Mouse (Mus musculus) ovary, adult 18-20 months (tissue): ENCODE data around the gene Hyal2.

Experiments
- DNase-seq: peaks from one replicate; pipeline ENCODE4 v3.0.0; 2022; ENCODE audit warnings: low spot score, mixed read lengths

The Hyal2 gene

GRCm38 (mm10) chr9:107567702-107568319 lies at the start of gene Hyal2:
Gene Hyal2, plus strand, starts transcription at chr9:107567945.
- no peak for DNase-seq

- no peak for DNase-seq
These were observed 47.4 kb upstream of the Hyal2 start for GRCm38 (mm10) chr9:107520331-107520730.

GRCm38 (mm10) chr9:107521190-107521589 lies 46.6 kb upstream of the Hyal2 start:
- DNase-seq: no peak

GRCm38 (mm10) chr9:107521711-107522399 lies 45.9 kb upstream of the Hyal2 start:
- DNase-seq: peak; percentile 68

GRCm38 (mm10) chr9:107522400-107522711 lies 45.4 kb upstream of the Hyal2 start:
- DNase-seq: no peak

- DNase-seq: peak; percentile 70
These were observed 41.3 kb upstream of the Hyal2 start for GRCm38 (mm10) chr9:107526198-107527026.

GRCm38 (mm10) chr9:107533791-107534407 lies 33.8 kb upstream of the Hyal2 start, which contains the start of gene Tmem115:
Gene Tmem115, plus strand, starts transcription at chr9:107533945.
- peak; percentile 96 for DNase-seq

GRCm38 (mm10) chr9:107534408-107535202 lies 33.1 kb upstream of the Hyal2 start:
- no peak for DNase-seq

- no peak for DNase-seq
These were observed 29.5 kb upstream of the Hyal2 start for GRCm38 (mm10) chr9:107538231-107538630.

GRCm38 (mm10) chr9:107538711-107539110 lies 29.0 kb upstream of the Hyal2 start:
- DNase-seq: no peak

- no peak for DNase-seq
These were observed 27.8 kb upstream of the Hyal2 start for GRCm38 (mm10) chr9:107539940-107540339.

- no peak for DNase-seq
These were observed 27.3 kb upstream of the Hyal2 start for GRCm38 (mm10) chr9:107540420-107540819.

- no peak for DNase-seq
These were observed 26.7 kb upstream of the Hyal2 start for GRCm38 (mm10) chr9:107541005-107541404.

GRCm38 (mm10) chr9:107541474-107542351 lies 26.0 kb upstream of the Hyal2 start, which contains the start of the genes Cyb561d2 and Nprl2:
Gene Cyb561d2, minus strand, starts transcription at chr9:107542193.
Gene Nprl2, plus strand, starts transcription at chr9:107542226.
- peak; percentile 90 for DNase-seq

- no peak for DNase-seq
These were observed 25.4 kb upstream of the Hyal2 start for GRCm38 (mm10) chr9:107542352-107542686.

- no peak for DNase-seq
These were observed 25.0 kb upstream of the Hyal2 start for GRCm38 (mm10) chr9:107542721-107543120.

- DNase-seq: no peak
These were observed 24.4 kb upstream of the Hyal2 start for GRCm38 (mm10) chr9:107543299-107543698.

GRCm38 (mm10) chr9:107544196-107544700 lies 23.5 kb upstream of the Hyal2 start:
- DNase-seq: no peak

- DNase-seq: no peak
These were observed 23.0 kb upstream of the Hyal2 start for GRCm38 (mm10) chr9:107544729-107545128.

GRCm38 (mm10) chr9:107545199-107545598 lies 22.5 kb upstream of the Hyal2 start:
- DNase-seq: no peak
